Mouse (Mus musculus): ENCODE data around the gene Gm45623. TPM values are rescaled to one million over a fixed set of nuclear protein-coding genes. Genes with fewer than 3 reads are reported as not detected.

The Gm45623 gene
- polyA plus RNA-seq, 1 experiment from 2014 or later = 0.50 TPM

GRCm38 (mm10) chr13:56747554-56747953, 6.1 kb downstream of the Gm45623 start:
- WGBS = 39% methylated on average over 8 of the region's 8 CpGs
- Histone ChIP-seq H3K4me1 (replicated peaks) (peaks cover 6% of the 10 kb centered on the region; the same call in 1 of the 2 replicates), H3K27me3 (replicated peaks) (peaks cover 22% of the 10 kb centered on the region), H3K4me2 (replicated peaks) (peak overlapping the region; percentile 22), H3K9me3 (no peaks in the 10 kb centered on the region), H3K27ac (no peak overlapping the region), H3K4me3 (replicated peaks) (no peak overlapping the region), H3K36me3 (no peaks in the 10 kb centered on the region), H3K9ac (no peak overlapping the region)
- ATAC-seq = peak; percentile 84

DNA sequence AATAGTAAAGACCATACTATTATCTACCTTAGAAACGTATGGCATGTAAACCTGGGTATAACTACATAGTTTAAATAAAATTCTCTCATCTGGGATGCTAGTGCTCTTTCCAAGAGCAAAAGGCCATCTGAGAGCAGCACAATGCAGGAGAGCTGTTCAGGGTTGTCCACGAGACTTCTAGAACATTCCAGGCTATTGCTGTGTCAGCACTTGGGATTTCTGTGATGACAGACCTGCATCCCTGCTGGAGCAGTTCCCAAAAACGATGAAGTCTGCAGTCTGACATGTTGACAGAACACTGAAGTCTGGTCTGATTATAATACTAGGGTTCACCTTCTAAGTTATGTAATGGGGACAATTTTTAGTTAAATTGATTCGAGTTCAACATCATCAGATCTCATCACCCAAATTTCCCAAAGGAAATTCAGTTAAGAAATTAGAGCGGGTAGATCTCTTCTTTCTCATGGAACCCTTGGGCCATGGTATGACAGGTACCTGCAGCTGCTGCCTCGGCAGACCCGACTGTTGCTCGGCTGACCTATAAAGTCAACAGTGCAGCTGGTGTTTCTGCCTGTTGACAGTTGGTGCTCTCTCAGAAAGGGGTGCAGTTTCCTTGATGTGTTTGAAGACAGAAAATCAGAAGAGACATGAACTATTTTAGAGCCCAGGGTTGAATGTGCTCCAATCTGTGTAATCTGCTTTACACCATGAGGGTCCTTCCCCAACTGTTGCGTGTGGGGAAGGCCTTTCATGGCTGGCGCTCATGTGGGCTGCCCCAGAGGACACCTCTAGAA, 6.7 kb downstream of the Gm45623 start:
- Histone ChIP-seq H3K4me1 (replicated peaks) (0 out of 2 replicates have a peak, but pooled peaks cover 3% of the 10 kb centered on the region), H3K9me3 (no peaks in the 10 kb centered on the region), H3K4me3 (replicated peaks) (no peak overlapping the region), H3K27me3 (replicated peaks) (peaks cover 16% of the 10 kb centered on the region), H3K4me2 (replicated peaks) (peak overlapping the region; percentile 22; the same call in 1 of the 2 replicates), H3K9ac (no peak overlapping the region), H3K27ac (no peak overlapping the region), H3K36me3 (no peaks in the 10 kb centered on the region)
- ATAC-seq = peak; percentile 59
- 56% methylated on average over 10 of the region's 10 CpGs for WGBS

DNA sequence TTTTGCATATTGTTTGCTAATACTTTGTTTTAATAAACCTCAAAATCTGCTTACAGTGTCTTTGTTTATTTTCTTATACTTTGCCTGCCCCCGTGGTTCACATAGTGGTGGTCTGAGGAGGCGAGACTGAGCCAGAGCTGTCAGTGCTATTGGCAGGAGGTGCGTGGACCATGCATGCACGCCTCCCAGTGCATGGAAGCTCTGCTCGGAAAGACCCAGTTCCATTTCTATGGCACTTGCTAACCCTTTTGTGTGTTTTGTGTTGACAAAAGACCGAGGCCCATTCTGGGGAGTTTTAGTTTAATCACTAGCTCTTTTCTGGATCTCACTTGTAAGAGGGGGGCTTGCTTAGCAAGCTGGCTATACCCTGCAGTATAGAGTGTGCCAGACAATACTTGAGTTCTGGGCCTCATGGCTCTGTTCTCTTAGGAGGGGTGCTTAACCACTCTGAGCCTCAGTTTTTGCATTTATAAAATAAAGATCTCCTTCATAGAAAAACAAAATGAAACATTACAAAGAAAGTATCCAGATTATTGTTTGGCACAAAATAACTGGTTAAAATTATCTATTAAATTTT, 11.2 kb downstream of the Gm45623 start:
- Histone ChIP-seq H3K27me3 (replicated peaks) (no peaks in the 10 kb centered on the region), H3K9me3 (no peaks in the 10 kb centered on the region), H3K36me3 (peaks cover 17% of the 10 kb centered on the region; the same call in 1 of the 2 replicates), H3K9ac (no peak overlapping the region), H3K27ac (no peak overlapping the region), H3K4me1 (replicated peaks) (0 out of 2 replicates have a peak, but pooled peaks cover 3% of the 10 kb centered on the region), H3K4me2 (replicated peaks) (no peak overlapping the region), H3K4me3 (replicated peaks) (no peak overlapping the region)
- 79% methylated on average over 6 of the region's 6 CpGs for WGBS
- no peak for ATAC-seq

DNA sequence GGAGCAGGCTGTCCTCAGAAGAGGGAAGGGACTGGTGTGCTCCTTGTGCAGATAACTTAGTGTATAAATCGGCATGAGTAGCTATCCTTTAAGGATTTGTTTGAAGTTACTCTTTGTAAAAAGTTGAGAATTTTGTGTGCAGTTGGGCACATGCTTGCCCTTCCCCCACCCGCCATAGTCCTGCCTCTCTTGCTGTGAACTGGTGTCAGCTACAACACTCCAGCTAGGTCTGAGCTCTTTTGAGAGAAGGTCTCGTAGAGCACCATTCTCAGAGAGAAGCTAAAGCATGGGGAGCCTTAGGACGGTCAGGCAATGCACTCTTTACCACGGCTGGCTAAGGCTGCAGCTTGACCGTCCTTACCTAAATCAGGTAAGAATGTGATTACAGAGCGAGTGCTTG, 11.9 kb downstream of the Gm45623 start:
- Histone ChIP-seq H3K27ac (no peak overlapping the region), H3K4me1 (replicated peaks) (no peaks in the 10 kb centered on the region), H3K4me2 (replicated peaks) (no peak overlapping the region), H3K27me3 (replicated peaks) (no peaks in the 10 kb centered on the region), H3K9ac (no peak overlapping the region), H3K36me3 (peaks cover 17% of the 10 kb centered on the region; the same call in 1 of the 2 replicates), H3K9me3 (no peaks in the 10 kb centered on the region), H3K4me3 (replicated peaks) (no peak overlapping the region)
- no peak for ATAC-seq
- WGBS = 85% methylated on average over 7 of the region's 7 CpGs

- Histone ChIP-seq H3K36me3 (peaks cover 17% of the 10 kb centered on the region; the same call in 1 of the 2 replicates), H3K4me3 (replicated peaks) (no peak overlapping the region), H3K9me3 (no peaks in the 10 kb centered on the region), H3K27ac (no peak overlapping the region), H3K27me3 (replicated peaks) (no peaks in the 10 kb centered on the region), H3K9ac (no peak overlapping the region), H3K4me1 (replicated peaks) (no peaks in the 10 kb centered on the region), H3K4me2 (replicated peaks) (no peak overlapping the region)
- ATAC-seq = no peak
- WGBS = 92% methylated on average over 6 of the region's 6 CpGs
These were observed 13.1 kb downstream of the Gm45623 start for GRCm38 (mm10) chr13:56740496-56740895.

- peaks cover 17% of the 10 kb centered on the region; the same call in 1 of the 2 replicates for H3K36me3 ChIP-seq
- 91% methylated on average over 5 of the region's 5 CpGs for WGBS
- no peak overlapping the region for H3K27ac ChIP-seq
- H3K4me2 ChIP-seq (replicated peaks) = no peak overlapping the region
- H3K9me3 ChIP-seq = no peaks in the 10 kb centered on the region
- no peak overlapping the region for H3K9ac ChIP-seq
- ATAC-seq = no peak
- H3K4me3 ChIP-seq (replicated peaks) = no peak overlapping the region
- no peaks in the 10 kb centered on the region for H3K27me3 ChIP-seq (replicated peaks)
- no peaks in the 10 kb centered on the region for H3K4me1 ChIP-seq (replicated peaks)
These were observed 14.1 kb downstream of the Gm45623 start for GRCm38 (mm10) chr13:56739556-56739955.

DNA sequence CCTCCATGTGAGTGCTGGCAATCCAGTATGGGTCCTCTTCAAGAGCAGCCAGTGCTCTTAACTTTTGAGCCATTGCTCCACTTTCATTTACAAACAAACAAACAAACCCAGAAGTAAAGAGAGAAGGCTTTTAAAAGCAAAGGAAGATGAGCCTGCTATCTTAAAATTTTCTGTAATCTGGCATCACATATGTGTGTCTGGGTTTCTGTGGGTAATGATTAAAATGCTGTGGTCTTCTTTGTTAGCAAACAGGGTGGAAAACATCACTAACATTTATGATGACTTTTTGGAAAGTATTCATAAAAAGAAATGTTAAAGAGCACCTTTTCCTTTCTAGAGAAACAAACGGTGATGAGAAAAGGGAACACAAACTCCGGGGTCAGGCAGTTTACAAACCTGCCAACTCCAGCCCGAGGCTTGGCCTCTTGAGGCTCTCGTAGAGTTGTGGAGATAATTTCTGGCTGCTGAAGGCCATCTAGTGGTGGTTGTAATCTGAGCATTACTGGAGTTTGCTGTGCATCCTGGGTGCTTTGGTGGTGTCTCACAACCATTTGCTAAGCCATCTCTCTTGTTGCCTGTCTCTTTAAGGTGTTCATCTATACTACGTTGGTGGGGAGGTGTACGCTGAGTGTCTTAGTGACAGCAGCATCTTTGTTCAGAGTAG, 18.3 kb downstream of the Gm45623 start:
- Histone ChIP-seq H3K9me3 (no peaks in the 10 kb centered on the region), H3K4me3 (replicated peaks) (no peak overlapping the region), H3K9ac (no peak overlapping the region), H3K4me1 (replicated peaks) (no peaks in the 10 kb centered on the region), H3K36me3 (peaks cover 21% of the 10 kb centered on the region), H3K27me3 (replicated peaks) (no peaks in the 10 kb centered on the region), H3K27ac (no peak overlapping the region), H3K4me2 (replicated peaks) (no peak overlapping the region)
- no peak for ATAC-seq
- 45% methylated on average over 6 of the region's 6 CpGs for WGBS

DNA sequence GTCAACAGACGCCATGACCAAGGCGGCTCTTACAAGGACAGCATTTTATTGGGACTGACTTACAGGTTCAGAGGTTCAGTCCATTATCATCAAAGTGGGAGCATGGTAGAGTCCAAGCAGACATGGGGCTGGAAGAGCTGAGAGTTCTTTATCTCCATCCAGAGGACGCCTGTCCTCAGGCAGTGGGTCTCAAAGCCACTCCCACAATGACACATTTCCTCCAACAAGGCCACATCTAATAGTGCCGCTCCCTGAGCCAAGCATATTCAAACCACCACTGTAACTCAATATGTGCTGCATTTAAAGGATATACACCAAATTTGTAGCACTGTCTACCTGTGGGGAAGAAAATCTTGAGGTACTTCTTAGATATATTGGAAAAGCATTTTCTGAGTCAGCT, 19.0 kb downstream of the Gm45623 start:
- Histone ChIP-seq H3K27me3 (replicated peaks) (no peaks in the 10 kb centered on the region), H3K27ac (no peak overlapping the region), H3K4me1 (replicated peaks) (no peaks in the 10 kb centered on the region), H3K36me3 (peaks cover 20% of the 10 kb centered on the region; the same call in 1 of the 2 replicates), H3K4me3 (replicated peaks) (no peak overlapping the region), H3K9me3 (no peaks in the 10 kb centered on the region), H3K9ac (no peak overlapping the region), H3K4me2 (replicated peaks) (no peak overlapping the region)
- ATAC-seq = no peak
- 87% methylated on average over 4 of the region's 4 CpGs for WGBS

DNA sequence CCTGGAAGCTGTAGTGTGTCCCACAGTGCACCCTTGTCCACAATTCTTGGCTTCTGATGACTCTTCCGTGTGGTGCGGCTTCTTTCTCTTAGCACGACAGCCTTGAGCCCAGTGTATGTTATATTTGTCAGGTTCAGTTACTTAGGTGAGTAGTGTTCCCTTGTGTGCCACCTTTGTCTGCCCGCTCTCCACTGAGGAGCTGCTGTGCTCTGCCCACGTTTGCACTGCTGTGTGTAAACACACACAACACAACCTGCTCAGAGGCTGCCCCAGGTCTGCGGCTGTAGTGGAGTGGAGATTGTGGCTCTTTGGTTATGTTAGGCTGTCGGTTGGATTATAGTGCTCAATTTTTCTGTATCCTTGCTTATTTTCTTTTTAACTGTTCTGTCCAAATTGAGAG, 24.6 kb downstream of the Gm45623 start:
- no peak overlapping the region for H3K4me3 ChIP-seq (replicated peaks)
- H3K27me3 ChIP-seq (replicated peaks) = no peaks in the 10 kb centered on the region
- H3K4me1 ChIP-seq (replicated peaks) = no peaks in the 10 kb centered on the region
- no peak overlapping the region for H3K27ac ChIP-seq
- H3K36me3 ChIP-seq = peaks cover 12% of the 10 kb centered on the region; the same call in 1 of the 2 replicates
- H3K4me2 ChIP-seq (replicated peaks) = no peak overlapping the region
- no peaks in the 10 kb centered on the region for H3K9me3 ChIP-seq
- ATAC-seq = no peak
- H3K9ac ChIP-seq = no peak overlapping the region
- WGBS = 92% methylated on average over 7 of the region's 7 CpGs

GRCm38 (mm10) chr13:56726551-56726950, 27.1 kb downstream of the Gm45623 start:
- H3K9ac ChIP-seq = no peak overlapping the region
- H3K4me1 ChIP-seq (replicated peaks) = no peaks in the 10 kb centered on the region
- H3K36me3 ChIP-seq = peaks cover 8% of the 10 kb centered on the region; the same call in 1 of the 2 replicates
- H3K4me2 ChIP-seq (replicated peaks) = no peak overlapping the region
- 72% methylated on average over 4 of the region's 4 CpGs for WGBS
- no peaks in the 10 kb centered on the region for H3K9me3 ChIP-seq
- no peak overlapping the region for H3K4me3 ChIP-seq (replicated peaks)
- H3K27me3 ChIP-seq (replicated peaks) = no peaks in the 10 kb centered on the region
- H3K27ac ChIP-seq = no peak overlapping the region
- no peak for ATAC-seq

GRCm38 (mm10) chr13:56712221-56712620, 41.4 kb downstream of the Gm45623 start:
- Histone ChIP-seq H3K9ac (no peak overlapping the region), H3K4me2 (replicated peaks) (no peak overlapping the region), H3K27me3 (replicated peaks) (no peaks in the 10 kb centered on the region), H3K9me3 (no peaks in the 10 kb centered on the region), H3K27ac (no peak overlapping the region), H3K4me1 (replicated peaks) (peaks cover 16% of the 10 kb centered on the region; the same call in 1 of the 2 replicates), H3K4me3 (replicated peaks) (no peak overlapping the region), H3K36me3 (no peaks in the 10 kb centered on the region)
- no peak for ATAC-seq
- 100% methylated on average over 2 of the region's 2 CpGs for WGBS

DNA sequence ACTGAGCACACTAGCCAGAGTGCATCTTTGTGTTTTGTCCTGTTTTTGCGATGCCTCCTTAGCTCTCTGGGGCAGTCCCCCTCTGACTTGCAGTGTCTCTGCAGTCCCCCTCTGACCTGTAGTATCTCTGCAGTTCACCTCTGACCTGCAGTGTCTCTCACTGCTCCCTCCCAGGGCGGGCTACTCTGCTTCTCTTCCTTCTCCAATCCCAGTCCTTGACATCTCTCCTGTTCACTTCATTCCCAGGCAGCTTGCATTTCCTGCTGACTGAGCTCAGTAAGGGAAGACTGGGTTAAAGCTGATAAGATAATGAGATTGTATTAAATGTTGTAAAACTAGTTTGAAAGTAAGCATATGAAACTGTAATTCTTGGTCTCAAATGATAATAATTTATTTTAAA, 43.0 kb downstream of the Gm45623 start:
- Histone ChIP-seq H3K27ac (no peak overlapping the region), H3K36me3 (0 out of 2 replicates have a peak, but pooled peaks cover 5% of the 10 kb centered on the region), H3K4me3 (replicated peaks) (no peak overlapping the region), H3K27me3 (replicated peaks) (no peaks in the 10 kb centered on the region), H3K4me2 (replicated peaks) (no peak overlapping the region), H3K4me1 (replicated peaks) (peaks cover 20% of the 10 kb centered on the region; the same call in 1 of the 2 replicates), H3K9ac (no peak overlapping the region), H3K9me3 (no peaks in the 10 kb centered on the region)
- WGBS = 52% methylated on average over 2 of the region's 2 CpGs
- peak; percentile 71 for ATAC-seq
